Mouse (Mus musculus) hindbrain, postnatal 0 days (tissue): ENCODE results near the gene Gan. TPM values are rescaled to one million over a fixed set of nuclear protein-coding genes. Genes with fewer than 3 reads are reported as not detected.
A peak's percentile ranks its signal among the peaks of the same experiment; 100 is the strongest.

Experiments
- ATAC-seq: fragments of 200-750 bp; cut with Nextera tagmentation; 2 replicates; pipeline ENCODE4 v1.8.0; 2017; ENCODE audit warnings: mild to moderate bottlenecking, moderate TSS enrichment, moderate library complexity
- DNase-seq: peaks from one replicate; pipeline ENCODE4 v3.0.0-alpha.2; 2015; ENCODE audit warnings: low spot score
- H3K27ac ChIP-seq: fragments of 300-500 bp; sonication (generic); 2 replicates; pipeline ENCODE4 v1.5.1; 2014; ENCODE audit warnings: mild to moderate bottlenecking
- H3K27me3 ChIP-seq: fragments of 300-500 bp; sonication (generic); 2 replicates; pipeline ENCODE4 v1.6.1; 2014; ENCODE audit warnings: low read length, mixed read lengths; ENCODE audit not compliant: insufficient read depth
- H3K36me3 ChIP-seq: fragments of 300-500 bp; sonication (generic); 2 replicates; pipeline ENCODE4 v1.6.1; 2014; ENCODE audit warnings: low read length, mixed read lengths; ENCODE audit not compliant: insufficient read depth
- H3K4me1 ChIP-seq: fragments of 300-500 bp; sonication (generic); 2 replicates; pipeline ENCODE4 v1.6.1; 2014; ENCODE audit warnings: antibody characterized with exemption, low read length, mixed read lengths; ENCODE audit not compliant: insufficient read depth
- H3K4me2 ChIP-seq: fragments of 300-500 bp; sonication (generic); 2 replicates; pipeline ENCODE4 v1.6.1; 2014; ENCODE audit warnings: low read depth, mild to moderate bottlenecking, low read length, moderate library complexity, mixed read lengths
- H3K4me3 ChIP-seq: fragments of 300-500 bp; sonication (generic); 2 replicates; pipeline ENCODE4 v1.5.1; 2014; ENCODE audit warnings: low read length
- H3K9ac ChIP-seq: fragments of 300-500 bp; sonication (generic); replicated peaks from 2 replicates; pipeline ENCODE4 v1.6.1; 2014; ENCODE audit warnings: mild to moderate bottlenecking, low read length, moderate library complexity, mixed read lengths
- H3K9me3 ChIP-seq: fragments of 300-500 bp; sonication (generic); 2 replicates; pipeline ENCODE4 v1.6.1; 2016; ENCODE audit warnings: low read length, mixed read lengths
- CTCF ChIP-seq: IDR thresholded peaks from 2 replicates; pipeline ENCODE4 v1.5.1; 2016; ENCODE audit warnings: antibody characterized with exemption, control low read depth, low read depth
- WGBS: fragments of 180-500 bp; shearing (Covaris S2); extraction: QIAGEN DNeasy Blood & Tissue Kit; methylation state at CpG from one replicate; pipeline ENCODE4 v1.1.7; 2014; 5-methylcytosine and 5-hydroxymethylcytosine counted together
- polyA plus RNA-seq: library from polyadenylated mRNA; unstranded; fragments of >200 nt; fragmentation: Nextera tagmentation; extraction: Ambion mirVana; gene quantifications from 2 replicates; pipeline ENCODE4 v1.2.1, GENCODE M21; 2015
- total RNA-seq: library from RNA; depleted of rRNA; stranded (reverse); fragments of >200 nt; gene quantifications from 2 replicates; pipeline ENCODE4 v1.2.3, GENCODE M21; 2014

Gene Gan
- total and polyA plus RNA-seq, 2 experiments from 2014 or later, result 5.6 to 8.5 TPM

DNA sequence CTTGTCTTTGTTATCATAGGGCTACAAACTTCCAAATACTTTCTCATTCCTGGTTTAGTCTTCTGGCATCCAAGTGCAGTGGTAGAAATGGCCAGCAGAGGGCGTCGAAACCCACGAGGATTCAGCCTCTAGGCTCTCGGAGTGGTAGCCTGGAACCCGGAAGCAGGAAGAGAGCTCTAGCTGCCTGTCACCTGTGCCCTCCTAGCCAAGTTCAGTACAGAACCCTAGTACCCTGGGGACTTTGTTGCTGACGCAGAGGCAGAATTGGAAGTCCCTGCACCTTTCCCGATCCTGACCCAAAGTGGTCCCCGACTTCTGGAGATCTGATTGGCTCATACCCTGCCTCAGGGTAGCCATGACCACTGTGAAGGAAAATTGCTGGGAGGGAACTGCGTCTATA lies 66.7 kb downstream of the Gan start:
- DNase-seq, result peak; percentile 91
- Histone ChIP-seq H3K4me3 (0 out of 2 replicates have a peak overlapping the region, but pooled peaks have one; percentile 15), H3K27ac (no peak overlapping the region), H3K9ac (no peak overlapping the region), H3K36me3 (no peaks in the 10 kb centered on the region), H3K9me3 (no peaks in the 10 kb centered on the region), H3K4me1 (no peaks in the 10 kb centered on the region), H3K27me3 (no peaks in the 10 kb centered on the region), H3K4me2 (peak overlapping the region; percentile 36)
- 10% methylated on average over 9 of the region's 9 CpGs for WGBS
- peak; percentile 64 for ATAC-seq
- TF ChIP-seq CTCF, result peak; percentile 96

DNA sequence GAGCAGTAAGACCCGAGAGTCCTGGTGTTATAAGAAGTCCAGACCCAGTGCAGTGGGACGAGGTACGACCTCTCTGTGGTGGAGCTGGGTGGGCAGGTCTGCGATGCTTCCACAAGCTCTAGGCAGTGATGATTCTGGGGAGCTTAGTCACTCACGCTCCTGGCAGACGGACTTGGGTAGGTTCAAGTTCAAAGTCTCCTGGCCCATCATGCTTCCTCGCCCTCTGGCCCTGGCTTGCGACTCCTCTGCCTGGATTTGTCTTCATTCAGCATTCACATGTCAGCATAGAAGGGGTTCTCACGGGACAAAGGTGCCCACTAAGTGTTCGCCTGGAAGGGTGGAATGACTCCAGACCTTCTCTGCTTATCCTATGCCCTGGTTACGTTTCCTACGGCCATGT lies 68.4 kb downstream of the Gan start:
- 89% methylated on average over 12 of the region's 12 CpGs for WGBS
- no peak overlapping the region for H3K27ac ChIP-seq
- no peaks in the 10 kb centered on the region for H3K36me3 ChIP-seq
- no peak overlapping the region for H3K4me2 ChIP-seq
- H3K4me1 ChIP-seq, result no peaks in the 10 kb centered on the region
- DNase-seq (no peak), ATAC-seq (no peak)
- no peak overlapping the region for H3K4me3 ChIP-seq
- H3K9me3 ChIP-seq, result no peaks in the 10 kb centered on the region
- no peak for TF ChIP-seq CTCF
- no peaks in the 10 kb centered on the region for H3K27me3 ChIP-seq
- no peak overlapping the region for H3K9ac ChIP-seq

DNA sequence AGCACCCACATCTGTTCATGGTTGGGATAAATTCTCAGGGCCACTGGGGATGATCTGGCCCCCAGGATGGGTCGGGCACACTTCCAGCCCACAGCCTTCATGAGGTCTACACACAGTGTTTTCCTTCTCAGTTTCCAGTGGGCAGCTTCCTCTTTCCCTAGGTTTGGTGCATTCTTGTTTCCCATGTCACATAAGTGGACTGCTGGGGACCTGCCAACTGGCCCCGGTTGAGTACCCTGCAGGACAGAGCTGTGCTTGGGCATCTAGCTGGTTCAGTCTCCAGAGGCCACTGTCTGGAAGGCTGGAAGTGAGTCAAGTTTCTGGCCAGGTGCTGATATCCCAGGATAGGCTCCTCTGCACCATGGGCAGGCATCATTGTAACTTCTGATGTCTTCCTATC lies 69.4 kb downstream of the Gan start:
- H3K9me3 ChIP-seq, result no peaks in the 10 kb centered on the region
- no peak for DNase-seq
- TF ChIP-seq CTCF, result no peak
- H3K4me1 ChIP-seq, result no peaks in the 10 kb centered on the region
- H3K36me3 ChIP-seq, result no peaks in the 10 kb centered on the region
- WGBS, result 81% methylated on average over 2 of the region's 2 CpGs
- H3K4me2 ChIP-seq, result no peak overlapping the region
- H3K27me3 ChIP-seq, result no peaks in the 10 kb centered on the region
- no peak for ATAC-seq
- H3K4me3 ChIP-seq, result no peak overlapping the region
- no peak overlapping the region for H3K27ac ChIP-seq
- H3K9ac ChIP-seq, result no peak overlapping the region

DNA sequence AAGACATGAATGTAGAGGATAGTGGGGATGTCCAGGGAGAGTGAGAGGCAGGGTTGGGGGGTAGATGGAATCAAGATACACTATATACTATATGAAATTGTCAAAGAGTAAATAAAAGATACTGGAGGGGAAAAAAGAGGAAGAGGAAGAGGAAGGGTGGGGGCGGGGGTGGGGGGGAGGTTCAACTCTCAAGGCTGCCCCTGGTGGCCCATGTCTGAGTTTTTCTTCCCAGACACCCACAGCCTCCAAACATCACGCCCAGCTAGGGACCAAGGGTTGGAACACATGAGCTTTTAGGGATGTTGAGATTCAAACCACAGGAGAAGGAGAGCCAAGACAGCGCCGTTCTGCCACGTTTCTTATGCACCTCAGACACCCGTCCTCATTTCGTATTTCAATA lies 75.3 kb downstream of the Gan start:
- DNase-seq, result no peak
- H3K36me3 ChIP-seq, result no peaks in the 10 kb centered on the region
- no peak for TF ChIP-seq CTCF
- H3K9ac ChIP-seq, result no peak overlapping the region
- ATAC-seq, result no peak
- 90% methylated on average over 6 of the region's 7 CpGs for WGBS
- no peaks in the 10 kb centered on the region for H3K9me3 ChIP-seq
- H3K4me2 ChIP-seq, result no peak overlapping the region
- H3K27ac ChIP-seq, result no peak overlapping the region
- H3K4me3 ChIP-seq, result no peak overlapping the region
- H3K4me1 ChIP-seq, result no peaks in the 10 kb centered on the region
- no peaks in the 10 kb centered on the region for H3K27me3 ChIP-seq

DNA sequence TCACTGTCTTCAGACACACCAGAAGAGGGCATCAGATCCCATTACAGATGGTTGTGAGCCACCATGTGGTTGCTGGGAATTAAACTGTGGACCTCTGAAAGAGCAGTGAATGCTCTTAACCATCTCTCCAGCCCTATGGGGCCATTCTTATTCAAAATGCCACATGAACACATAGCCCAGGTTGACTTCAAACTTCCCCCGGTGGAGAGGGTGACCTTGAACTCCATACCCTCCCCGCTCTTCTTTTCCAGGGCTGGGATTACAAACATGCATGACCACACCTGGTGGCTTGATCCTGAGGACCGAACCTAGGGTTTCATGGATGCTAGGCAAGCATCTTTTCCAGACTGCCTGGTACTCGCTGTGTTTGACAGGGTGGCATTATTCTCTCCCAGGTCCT lies 78.6 kb downstream of the Gan start:
- WGBS, result 95% methylated on average over 4 of the region's 4 CpGs
- Histone ChIP-seq H3K27ac (no peak overlapping the region), H3K4me2 (no peak overlapping the region), H3K4me1 (no peaks in the 10 kb centered on the region), H3K4me3 (no peak overlapping the region), H3K9me3 (no peaks in the 10 kb centered on the region), H3K27me3 (no peaks in the 10 kb centered on the region), H3K9ac (no peak overlapping the region), H3K36me3 (no peaks in the 10 kb centered on the region)
- no peak for ATAC-seq
- no peak for DNase-seq
- no peak for TF ChIP-seq CTCF

DNA sequence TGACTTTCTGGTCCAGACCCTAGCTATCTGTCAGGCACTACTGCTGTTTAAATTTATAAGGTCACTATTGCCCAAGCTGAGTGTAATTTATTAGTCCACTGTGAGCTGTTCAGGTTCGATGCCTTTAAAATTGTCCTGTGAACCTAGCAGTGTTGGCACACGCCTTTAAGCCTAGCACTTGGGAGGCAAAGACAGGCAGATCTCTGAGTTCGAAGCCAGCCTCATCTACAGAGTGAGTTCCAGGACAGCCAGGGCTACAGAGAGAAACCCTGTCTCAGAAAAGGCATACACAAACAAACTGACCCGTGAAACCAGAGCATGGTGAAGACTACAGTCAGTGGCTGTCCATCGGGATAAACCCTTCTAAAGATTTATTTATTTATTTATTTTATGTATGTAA lies 82.4 kb downstream of the Gan start:
- Histone ChIP-seq H3K27me3 (no peaks in the 10 kb centered on the region), H3K9ac (no peak overlapping the region), H3K27ac (no peak overlapping the region), H3K4me3 (no peak overlapping the region), H3K9me3 (no peaks in the 10 kb centered on the region), H3K4me1 (no peaks in the 10 kb centered on the region), H3K36me3 (no peaks in the 10 kb centered on the region), H3K4me2 (no peak overlapping the region)
- no peak for TF ChIP-seq CTCF
- DNase-seq (no peak), ATAC-seq (no peak)
- WGBS, result 88% methylated on average over 5 of the region's 5 CpGs

DNA sequence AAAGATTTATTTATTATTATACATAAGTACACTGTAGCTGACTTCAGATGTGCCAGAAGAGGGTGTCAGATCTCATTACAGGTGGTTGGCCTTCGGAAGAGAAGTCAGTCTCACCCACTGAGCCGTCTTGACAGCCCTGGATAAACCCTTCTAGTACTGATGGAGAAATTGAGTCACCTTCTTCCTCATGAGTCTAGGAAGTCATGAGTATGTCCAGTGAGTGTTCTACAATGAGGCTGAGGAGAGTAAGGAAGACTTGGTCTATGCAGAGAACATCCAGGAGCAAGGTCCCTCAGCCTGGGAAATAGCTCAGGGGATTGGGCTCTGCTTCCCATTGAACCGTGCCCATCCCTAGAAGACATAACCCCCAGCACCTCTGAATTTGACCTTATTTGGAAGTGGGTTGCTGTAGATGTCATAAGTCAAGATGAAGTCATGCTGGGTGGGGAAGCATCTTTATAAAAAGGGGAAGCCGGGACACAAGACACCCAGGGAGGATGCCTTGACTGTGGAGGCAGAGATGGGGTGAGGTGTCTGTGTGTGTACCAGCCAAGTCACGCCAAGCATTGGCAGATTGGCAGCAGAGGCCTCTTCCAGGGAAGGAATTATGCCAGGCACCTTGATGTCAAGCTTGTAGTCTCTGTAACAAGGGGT lies 83.0 kb downstream of the Gan start:
- H3K4me3 ChIP-seq, result no peak overlapping the region
- no peak overlapping the region for H3K9ac ChIP-seq
- no peaks in the 10 kb centered on the region for H3K9me3 ChIP-seq
- no peak overlapping the region for H3K4me2 ChIP-seq
- no peak for ATAC-seq
- DNase-seq, result no peak
- no peaks in the 10 kb centered on the region for H3K27me3 ChIP-seq
- no peaks in the 10 kb centered on the region for H3K4me1 ChIP-seq
- no peaks in the 10 kb centered on the region for H3K36me3 ChIP-seq
- no peak for TF ChIP-seq CTCF
- 85% methylated on average over 5 of the region's 5 CpGs for WGBS
- no peak overlapping the region for H3K27ac ChIP-seq
